In the genomic region with DNA sequence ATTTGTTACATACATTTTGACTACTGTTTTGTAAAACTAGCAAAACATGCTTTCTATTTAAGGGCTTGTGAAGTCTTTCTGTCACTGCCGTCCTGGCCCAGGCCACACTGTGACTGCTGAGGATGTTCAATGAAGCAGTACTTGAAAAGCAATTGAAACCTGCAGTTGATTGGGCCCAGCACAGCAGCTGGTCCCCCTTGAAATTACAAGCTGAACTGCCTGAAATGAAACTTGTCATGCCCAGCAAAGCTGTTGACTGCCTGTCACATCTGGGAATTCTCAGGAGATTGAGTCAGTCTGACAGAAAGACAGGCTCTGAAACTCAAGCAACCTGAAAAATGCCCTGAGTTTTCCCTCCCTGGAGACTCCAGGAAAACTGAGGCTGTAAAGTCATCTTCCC, we compare ENCODE assay signal across 15 mouse cellular contexts.
DNase-seq lines count a peak whose midpoint lies in the region; ATAC-seq and TF ChIP-seq lines count a peak whose summit lies in the region.
"Had no signal": no experiment of that assay in that cellular context is flagged by ENCODE, and none has a peak within 500 bp of the region (broad histone marks: within the 10 kb centered on the region; RNA-seq: fewer than 3 reads in every experiment).

No protein-coding gene starts in this region.

- H3K27ac ChIP-seq in kidney, postnatal 0 days, result no peak overlapping the region
- H3K27ac ChIP-seq in neural tube, embryonic 15.5 days (replicated peaks), result 0 out of 2 replicates have a peak overlapping the region, but pooled peaks have one; percentile 9
- H3K27ac ChIP-seq: limb, embryonic 10.5 days; liver, embryonic 13.5 days had no signal

- ATAC-seq in kidney, postnatal 0 days (replicated peaks; ENCODE audit: low FRiP score, low read depth), result no peak
- no peak; the same call in 1 of the 2 replicates for ATAC-seq in neural tube, embryonic 15.5 days (ENCODE audit: low FRiP score)
- ATAC-seq: lung, postnatal 0 days had no signal

- no peak overlapping the region for H3K4me2 ChIP-seq in kidney, postnatal 0 days (ENCODE audit: low read length)
- no peak overlapping the region for H3K4me2 ChIP-seq in neural tube, embryonic 15.5 days
- H3K4me2 ChIP-seq: liver, embryonic 13.5 days had no signal

- no peaks in the 10 kb centered on the region for H3K36me3 ChIP-seq in kidney, postnatal 0 days (ENCODE audit: insufficient read depth, low read length)
- H3K36me3 ChIP-seq in neural tube, embryonic 15.5 days, result no peaks in the 10 kb centered on the region
- H3K36me3 ChIP-seq: limb, embryonic 10.5 days; liver, embryonic 13.5 days had no signal

- intact Hi-C loops in heart, postnatal 36 days (cut with DNase I), result no loop called here

- TF ChIP-seq CTCF in kidney, postnatal 0 days (IDR thresholded peaks at IDR 0.05; ENCODE audit: low read depth), result no peak

- DNase-seq in kidney, postnatal 0 days (ENCODE audit: low spot score), result peak; percentile 16
- DNase-seq in kidney, adult 8-10 months, result no peak
- DNase-seq in forelimb bud, embryonic 11.5 days (ENCODE audit: low read depth, low spot score), result peak; percentile 21
- peak; percentile 21 for DNase-seq in mesoderm, embryonic 11.5 days (ENCODE audit: low read depth, low spot score)
- no peak for DNase-seq in heart, postnatal 4 days
- no peak for DNase-seq in heart, postnatal 36 days
- no peak for DNase-seq in layer of hippocampus, adult 9-10 months (ENCODE audit: low spot score)
- DNase-seq: cerebellum, adult 2 months; kidney, adult 9 months; layer of hippocampus, adult 9-11 months; liver, embryonic 13.5 days had no signal

- H3K4me1 ChIP-seq in kidney, postnatal 0 days (replicated peaks; ENCODE audit: insufficient read depth, low read length), result no peaks in the 10 kb centered on the region
- peaks cover 8% of the 10 kb centered on the region; the same call in 1 of the 2 replicates for H3K4me1 ChIP-seq in neural tube, embryonic 15.5 days
- H3K4me1 ChIP-seq: liver, embryonic 13.5 days; megakaryocyte, embryonic 14.5 days had no signal

- H3K27me3 ChIP-seq in kidney, postnatal 0 days (ENCODE audit: insufficient read depth, low read length), result no peaks in the 10 kb centered on the region
- H3K27me3 ChIP-seq in neural tube, embryonic 15.5 days (replicated peaks), result no peaks in the 10 kb centered on the region
- H3K27me3 ChIP-seq: liver, embryonic 13.5 days; megakaryocyte, embryonic 14.5 days had no signal

- no peak overlapping the region for H3K9ac ChIP-seq in kidney, postnatal 0 days (ENCODE audit: low read depth, low read length)
- H3K9ac ChIP-seq in neural tube, embryonic 15.5 days (replicated peaks), result no peak overlapping the region
- H3K9ac ChIP-seq: liver, embryonic 13.5 days had no signal

- H3K9me3 ChIP-seq in kidney, postnatal 0 days (replicated peaks; ENCODE audit: low read length), result no peaks in the 10 kb centered on the region
- H3K9me3 ChIP-seq in neural tube, embryonic 15.5 days (replicated peaks), result no peaks in the 10 kb centered on the region
- H3K9me3 ChIP-seq: limb, embryonic 10.5 days; liver, embryonic 13.5 days had no signal

- no peak overlapping the region for H3K4me3 ChIP-seq in kidney, postnatal 0 days (replicated peaks; ENCODE audit: low read depth, low read length)
- H3K4me3 ChIP-seq in neural tube, embryonic 15.5 days (replicated peaks), result no peak overlapping the region
- H3K4me3 ChIP-seq: limb, embryonic 10.5 days; liver, embryonic 13.5 days; megakaryocyte, embryonic 14.5 days had no signal

- 16% methylated on average over 1 of the region's 1 CpGs for WGBS in kidney, postnatal 0 days
- 26% methylated on average over 1 of the region's 1 CpGs for WGBS in neural tube, embryonic 15.5 days

Comparison
In these comparisons a context has a peak if more than half of its experiments do, and no peak if none do; other contexts are left out.
1. DNase-seq: peak in kidney, postnatal 0 days (single experiment), forelimb bud, embryonic 11.5 days (single experiment) and mesoderm, embryonic 11.5 days (single experiment); none in kidney, adult 8-10 months (0 of 2), heart, postnatal 4 days (single experiment), heart, postnatal 36 days (0 of 2) and layer of hippocampus, adult 9-10 months (single experiment).